15 mouse cellular contexts compared by ENCODE assay signal in genomic region chr5:8974721-8975120, GRCm38 (mm10).
"Had no signal": no experiment of that assay in that cellular context is flagged by ENCODE, and none has a peak within 500 bp of the region (broad histone marks: within the 10 kb centered on the region; RNA-seq: fewer than 3 reads in every experiment).

No protein-coding gene starts in this region.

- H3K27me3 ChIP-seq: neural tube, embryonic 15.5 days; stomach, embryonic 15.5 days had no signal

- H3K4me2 ChIP-seq: neural tube, embryonic 15.5 days; stomach, embryonic 15.5 days had no signal

- H3K27ac ChIP-seq: neural tube, embryonic 15.5 days; stomach, embryonic 15.5 days; stomach, postnatal 0 days had no signal

- H3K4me3 ChIP-seq: neural tube, embryonic 15.5 days; stomach, embryonic 15.5 days had no signal

- H3K4me1 ChIP-seq: neural tube, embryonic 15.5 days; stomach, embryonic 15.5 days had no signal

- H3K9ac ChIP-seq: neural tube, embryonic 15.5 days; stomach, embryonic 15.5 days had no signal

- DNase-seq: retina, postnatal 1 day; right cerebral cortex, adult 18-20 months; right cerebral cortex, postnatal 14 days; right cerebral cortex, postnatal 25 days; right cerebral cortex, postnatal 4 days; spleen, adult 18-20 months; thymus, adult 18-20 months; thymus, adult 2 months; thymus, postnatal 14 days; thymus, postnatal 25 days; thymus, postnatal 36 days; thymus, postnatal 4 days had no signal

- H3K9me3 ChIP-seq: neural tube, embryonic 15.5 days; stomach, embryonic 15.5 days had no signal
